Mouse (Mus musculus) B cell, adult 2 months (primary cell): ENCODE data around the gene Plch1.
A peak's percentile ranks its signal among the peaks of the same experiment; 100 is the strongest.

Experiments used
- DNase-seq, 2 experiments: peaks; one replicate each; pipeline ENCODE4 v3.0.0; 2022

Plch1 gene

DNA sequence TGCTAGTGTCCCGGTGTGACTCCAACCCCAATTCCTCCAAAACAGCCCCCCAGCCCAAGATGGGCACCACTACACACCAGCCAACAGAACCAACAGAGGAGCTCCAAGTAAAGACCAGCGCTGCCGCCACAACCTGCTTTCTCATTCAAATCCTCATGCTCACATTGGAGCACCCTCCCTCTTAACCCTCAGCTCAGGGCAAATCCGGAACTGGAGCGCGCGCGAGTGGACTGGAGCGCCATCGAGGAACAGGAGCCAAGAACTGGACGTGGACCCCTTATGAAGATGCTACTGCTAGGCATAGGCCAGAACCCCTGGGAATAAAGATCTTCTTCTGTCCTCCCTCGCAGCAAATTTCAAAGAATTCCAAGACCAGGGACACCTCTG is at the start of gene Plch1:
TSS of gene Plch1 (minus strand) at position 164 of the 387 bp plus-strand sequence.
- DNase-seq: peak; percentile 5 to 23

GRCm38 (mm10) chr3:63941204-63941850 is 42.1 kb upstream of the Plch1 start:
- no peak for DNase-seq

GRCm38 (mm10) chr3:63938928-63939327 is 39.7 kb upstream of the Plch1 start:
- DNase-seq: no peak

DNA sequence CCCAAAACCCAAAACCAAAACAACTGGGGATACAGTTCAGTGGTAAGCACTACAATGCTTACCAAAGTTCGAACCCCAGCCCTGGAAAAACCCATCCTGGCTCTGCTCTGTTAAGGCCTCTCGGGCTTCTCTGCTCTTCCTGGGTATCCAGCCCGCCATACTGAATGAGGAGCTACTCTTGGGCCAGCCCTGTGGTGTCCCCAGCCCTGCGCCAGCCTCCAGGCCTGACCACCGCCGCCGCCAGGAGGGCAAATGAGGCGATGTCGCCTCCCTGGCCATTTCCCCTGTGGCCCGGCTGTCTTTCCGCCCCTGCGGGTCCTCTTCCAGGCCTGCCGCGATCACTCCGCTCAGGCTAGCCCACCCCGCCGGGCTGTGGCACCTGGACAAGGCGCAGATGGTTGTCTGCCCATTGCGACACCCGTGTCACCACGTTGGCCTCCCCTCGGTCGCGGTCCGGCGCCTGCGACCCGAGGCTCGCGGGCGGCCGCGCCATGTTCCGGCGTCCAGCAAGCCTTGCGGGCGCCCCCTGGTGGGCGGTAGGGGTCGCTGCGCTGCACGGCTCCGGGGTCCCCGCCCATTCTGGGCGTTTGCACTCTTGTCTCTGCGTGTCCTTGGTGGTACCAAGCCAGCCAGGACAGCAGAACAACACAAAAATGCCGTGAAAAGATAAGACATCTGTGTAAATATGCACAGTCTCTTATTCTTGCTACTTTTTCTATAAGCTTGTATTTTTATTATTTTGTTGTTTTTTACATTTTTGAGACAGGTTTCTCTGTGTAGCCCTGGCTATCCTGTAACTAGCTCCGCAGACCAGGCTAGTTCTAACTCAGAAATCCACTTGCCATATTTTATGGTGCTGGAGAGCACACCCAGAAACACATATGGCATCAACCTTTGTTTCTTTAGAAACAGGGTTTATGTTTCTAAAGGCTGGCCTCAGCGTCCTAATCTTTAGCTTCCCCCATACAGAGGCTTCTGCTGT is 29.9 kb upstream of the Plch1 start, which contains the start of gene E130311K13Rik:
TSS of gene E130311K13Rik (minus strand) at position 595 of the 982 bp plus-strand sequence.
- DNase-seq: peak; percentile 93

- peak; percentile 56 for DNase-seq
Measured at GRCm38 (mm10) chr3:63919634-63920033, 20.4 kb upstream of the Plch1 start.

- DNase-seq: no peak
Measured at GRCm38 (mm10) chr3:63910301-63910700, 11.0 kb upstream of the Plch1 start.

DNA sequence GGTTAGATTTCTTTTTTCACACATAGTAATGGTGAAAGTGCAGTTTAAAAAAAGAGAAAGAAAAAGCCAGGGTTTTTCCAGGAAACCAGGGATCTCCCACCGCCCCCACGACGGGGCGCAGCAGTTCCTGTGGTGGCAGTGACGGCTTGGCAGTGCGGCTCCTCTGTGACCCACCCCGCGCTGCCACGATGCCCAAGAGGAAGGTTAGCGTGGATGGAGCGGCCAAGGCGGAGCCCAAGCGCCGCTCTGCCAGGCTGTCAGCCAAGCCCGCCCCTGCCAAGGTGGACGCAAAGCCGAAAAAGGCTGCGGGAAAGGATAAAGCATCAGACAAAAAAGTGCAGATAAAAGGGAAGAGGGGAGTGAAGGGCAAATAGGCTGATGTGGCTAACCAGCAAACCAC is 6.0 kb upstream of the Plch1 start:
- DNase-seq: no peak

DNA sequence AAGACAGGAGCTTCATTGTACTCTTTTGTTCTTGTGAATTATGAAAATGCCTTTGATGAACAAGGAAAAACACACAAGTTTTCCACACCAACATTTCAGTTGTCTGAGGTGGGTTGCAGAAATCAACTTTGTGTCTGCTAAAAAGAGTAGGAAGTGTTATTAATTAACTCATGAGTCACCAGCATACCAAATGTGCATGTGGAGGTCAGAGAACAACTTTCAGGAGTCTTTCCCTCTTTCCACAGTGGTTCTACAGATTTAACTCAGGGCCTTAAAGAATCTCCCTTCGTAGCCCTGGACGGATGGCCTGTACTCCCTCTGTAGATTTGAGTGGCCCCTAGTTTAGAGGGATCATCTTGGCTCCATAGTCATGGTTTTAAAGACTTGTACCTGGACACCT is 4.9 kb upstream of the Plch1 start:
- DNase-seq: no peak

GRCm38 (mm10) chr3:63900021-63900571 is 824 bp upstream of the Plch1 start:
- DNase-seq: no peak

DNA sequence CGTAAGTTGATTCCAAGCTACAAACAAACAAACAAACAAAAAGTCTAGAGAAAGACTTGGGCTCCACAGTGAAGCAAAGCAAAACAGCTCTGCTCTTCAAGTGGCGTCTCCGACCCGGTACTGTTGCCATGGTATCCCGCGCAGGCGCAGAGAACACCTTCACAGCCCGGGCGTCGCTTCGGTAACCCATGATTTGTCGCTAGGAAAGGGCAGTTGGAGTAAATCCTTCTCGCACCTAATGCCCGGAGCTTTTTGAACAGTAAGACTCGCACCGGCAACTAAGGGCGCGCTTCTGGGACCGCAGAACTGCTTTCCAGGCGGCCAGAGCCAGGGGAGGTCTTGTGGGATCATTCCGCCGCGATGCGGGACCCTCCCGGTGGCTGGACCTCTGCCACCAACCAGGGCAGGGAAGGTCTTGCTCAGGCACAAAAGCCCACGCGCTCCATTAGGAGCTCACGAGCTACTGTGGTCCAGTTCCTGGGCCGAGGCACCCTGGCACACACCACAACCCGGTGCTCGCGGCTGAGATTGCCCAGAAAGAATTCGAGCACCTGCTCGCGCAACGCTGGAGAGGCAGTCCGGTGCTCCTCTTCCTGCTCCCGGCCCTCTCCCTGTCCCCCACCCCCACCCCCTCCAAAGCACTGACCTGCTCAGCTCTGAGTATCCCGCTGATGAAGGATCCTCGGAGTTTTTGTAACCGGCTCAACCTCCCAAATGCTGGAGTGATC is 527 bp downstream of the Plch1 start:
- DNase-seq: peak; percentile 49 to 50

- DNase-seq: no peak
Measured at GRCm38 (mm10) chr3:63897177-63897576, 2.1 kb downstream of the Plch1 start.

DNA sequence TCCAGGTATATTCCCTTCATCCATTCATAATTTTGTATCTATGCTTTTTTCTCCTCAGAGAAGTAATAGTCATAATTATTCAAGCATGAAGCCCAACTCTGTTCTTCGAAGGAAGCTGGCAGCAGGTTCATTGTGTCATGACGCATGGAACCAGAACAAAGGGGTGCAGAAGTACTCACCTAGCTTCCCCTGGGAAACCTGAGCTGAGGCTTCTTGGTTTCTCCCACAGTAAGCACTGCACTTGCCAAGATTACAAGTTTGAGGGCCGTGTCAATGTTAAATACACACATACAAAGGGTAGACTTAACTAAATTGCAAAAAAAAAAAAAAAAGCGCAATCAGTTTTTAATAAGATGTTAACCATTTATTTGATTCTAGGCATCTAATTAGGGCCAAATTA is 3.0 kb downstream of the Plch1 start:
- DNase-seq: no peak

DNA sequence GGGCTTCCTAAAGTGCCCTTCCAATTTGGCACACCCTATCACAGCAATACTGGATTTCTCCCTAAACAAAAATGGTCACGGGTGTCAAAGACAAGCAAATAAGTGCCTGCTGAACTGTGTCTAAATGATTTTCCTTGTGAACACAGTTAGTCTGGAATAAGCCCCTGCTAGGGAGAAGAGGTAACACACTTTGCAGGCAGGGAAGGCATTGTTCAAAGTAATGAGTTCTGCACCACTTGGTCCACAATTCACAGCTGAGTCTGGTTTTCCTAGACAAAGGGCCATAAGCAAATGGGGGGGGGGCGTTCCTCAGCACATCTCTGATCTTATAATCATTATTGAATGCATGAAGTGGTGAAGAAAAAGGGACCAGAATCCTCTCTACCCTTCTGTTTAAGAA is 3.5 kb downstream of the Plch1 start:
- DNase-seq: no peak

DNA sequence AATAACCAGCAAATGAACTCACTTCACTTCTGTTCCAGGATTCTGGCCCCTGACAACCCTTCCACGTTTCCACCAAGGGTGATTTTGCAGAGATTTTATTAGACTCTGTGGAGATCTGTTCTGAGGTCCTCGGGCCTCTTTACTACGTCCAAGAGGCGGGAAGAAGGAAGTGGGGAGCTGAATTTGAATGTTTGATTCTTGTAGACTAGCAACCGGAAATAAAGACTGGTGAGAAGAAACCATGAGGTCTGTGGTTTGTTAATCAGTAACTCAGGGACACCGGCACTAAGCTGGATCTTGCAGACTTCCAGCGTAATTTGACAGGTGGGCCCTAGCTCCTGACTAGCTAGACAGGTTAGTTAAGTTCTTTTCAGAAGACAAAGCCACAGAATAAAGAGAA is 5.6 kb downstream of the Plch1 start:
- no peak for DNase-seq

- no peak for DNase-seq
Measured at GRCm38 (mm10) chr3:63892154-63892553, 7.1 kb downstream of the Plch1 start.

DNA sequence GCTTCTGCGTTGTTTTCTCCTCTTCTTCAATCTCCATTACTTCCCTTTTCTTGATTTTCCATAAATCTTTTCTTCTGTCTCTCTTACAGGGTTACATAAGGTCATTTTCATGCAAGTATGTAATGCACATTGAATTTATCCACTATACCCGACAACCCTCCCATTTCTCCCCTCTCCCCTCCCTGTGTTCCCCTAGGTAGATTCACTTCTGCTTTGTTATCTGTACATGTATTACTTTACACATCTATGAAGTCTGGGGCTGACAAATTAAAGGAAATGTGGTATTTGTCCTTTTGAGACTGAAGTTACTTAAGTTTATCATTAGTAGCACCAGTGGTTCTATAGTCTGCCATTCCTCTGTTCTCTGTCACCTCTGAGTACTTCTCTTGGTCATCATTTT is 18.2 kb downstream of the Plch1 start:
- no peak for DNase-seq

DNA sequence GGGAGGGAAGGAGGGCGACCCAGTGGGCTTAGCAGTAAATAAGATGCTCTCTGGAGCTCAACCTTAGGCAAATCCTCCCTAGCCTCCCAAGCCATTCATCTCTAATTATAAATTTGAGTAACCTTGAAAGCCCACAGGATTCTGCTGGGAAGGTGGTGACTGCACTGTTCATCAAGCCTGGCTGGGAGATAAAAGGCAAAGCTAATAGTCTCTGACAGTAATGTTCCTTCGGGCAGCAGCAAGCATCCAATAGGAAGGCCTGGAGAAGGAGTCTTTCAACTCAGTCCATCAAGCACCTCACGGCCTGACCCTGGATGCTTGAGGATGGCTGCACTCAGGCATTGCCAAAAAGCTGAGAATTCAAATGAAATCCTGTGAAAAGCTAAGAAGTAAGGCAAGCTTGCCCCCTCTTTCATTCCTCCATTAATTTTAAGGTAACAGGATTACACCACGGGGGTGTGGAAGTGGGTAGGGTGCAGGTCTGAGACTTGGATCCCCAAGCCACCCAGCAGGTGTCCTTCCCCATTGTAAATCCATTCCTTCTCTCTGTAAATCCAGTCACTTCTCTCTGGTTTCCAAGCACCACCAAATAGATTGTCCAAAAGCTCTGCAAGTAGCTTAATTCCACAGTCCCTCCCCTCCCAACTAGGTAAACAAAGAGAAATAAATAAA is 20.1 kb downstream of the Plch1 start:
- no peak for DNase-seq

DNA sequence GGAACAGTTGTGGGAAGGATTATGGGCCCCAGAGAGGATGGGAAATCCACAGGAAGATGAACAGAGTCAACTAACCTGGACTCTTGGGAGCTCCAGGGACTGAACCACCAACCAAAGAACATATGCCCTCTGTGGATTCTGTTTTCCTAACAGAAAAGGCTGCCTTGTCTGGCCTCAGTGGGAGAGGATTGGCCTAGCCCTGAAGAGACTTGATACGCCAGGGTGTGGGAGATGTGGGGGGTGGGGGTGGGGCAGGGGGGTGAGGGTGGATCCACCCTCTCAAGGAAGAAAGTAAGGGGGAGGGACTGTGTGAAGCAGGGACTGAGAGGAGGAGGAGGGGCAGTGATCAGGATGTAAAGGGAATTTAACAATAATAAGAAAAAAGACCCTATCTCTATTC is 26.5 kb downstream of the Plch1 start:
- no peak for DNase-seq

DNA sequence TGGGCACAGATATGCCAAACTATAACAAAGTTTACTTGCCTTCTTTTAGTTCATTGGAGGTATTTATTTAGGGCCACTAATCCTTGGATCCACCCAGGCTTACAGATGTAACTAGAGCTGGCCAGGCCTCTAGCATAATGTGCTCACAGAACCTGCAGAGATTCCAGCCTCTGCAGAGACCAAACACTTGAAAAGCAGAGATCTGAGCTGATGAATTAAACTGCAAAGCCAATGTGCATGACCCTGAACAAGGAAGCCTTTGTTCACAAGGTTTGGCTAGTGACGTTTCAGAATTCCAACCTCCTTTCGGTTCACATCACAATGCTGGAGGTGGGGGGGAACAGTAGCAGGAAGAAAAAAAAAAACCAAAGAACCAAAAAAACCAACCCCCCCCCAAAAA is 28.0 kb downstream of the Plch1 start:
- DNase-seq: no peak

DNA sequence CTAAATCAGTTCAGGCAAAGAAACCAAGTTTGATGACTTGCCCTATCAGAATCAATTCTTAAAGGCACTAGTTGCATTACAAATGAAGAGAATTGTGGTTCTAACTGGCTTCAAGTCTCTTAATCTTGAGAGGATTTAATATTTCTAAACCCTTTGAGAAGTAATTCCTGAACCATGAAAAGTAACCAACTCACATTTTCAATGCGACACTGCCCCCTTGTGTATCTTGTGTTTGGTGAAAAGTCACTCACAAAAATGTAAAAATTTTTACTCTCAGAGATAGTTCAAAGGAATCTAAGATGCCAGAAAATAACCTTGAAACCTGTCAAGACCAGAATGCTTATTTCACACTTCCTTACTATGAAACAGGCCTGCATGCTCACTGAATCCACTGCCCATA is 31.0 kb downstream of the Plch1 start:
- peak in 1 of 2 experiments; percentile 1 for DNase-seq

- DNase-seq: no peak
Measured at GRCm38 (mm10) chr3:63865069-63865468, 34.2 kb downstream of the Plch1 start.

DNA sequence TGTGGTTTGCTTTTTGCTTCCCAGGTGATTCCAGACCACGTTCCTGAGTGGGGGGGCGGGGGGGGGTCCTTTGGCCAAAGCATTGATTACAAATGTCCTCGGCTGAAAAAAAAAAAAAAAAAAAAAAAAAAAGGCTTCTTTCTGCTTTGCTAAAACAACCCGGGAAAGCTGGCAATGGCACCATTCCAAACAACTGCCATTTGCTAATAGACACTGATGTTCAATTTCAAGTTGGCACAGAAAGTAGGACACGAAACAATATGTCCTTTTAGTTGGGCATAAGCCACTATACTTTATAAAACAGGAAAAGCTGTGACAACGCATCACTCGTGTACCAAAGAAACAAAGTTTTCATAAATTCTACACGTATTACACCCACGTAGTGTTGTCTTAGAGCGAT is 36.6 kb downstream of the Plch1 start:
- DNase-seq: no peak

- DNase-seq: no peak
Measured at GRCm38 (mm10) chr3:63852828-63853227, 46.4 kb downstream of the Plch1 start.
